ENCODE assay signal across 8 mouse cellular contexts in the genomic region with DNA sequence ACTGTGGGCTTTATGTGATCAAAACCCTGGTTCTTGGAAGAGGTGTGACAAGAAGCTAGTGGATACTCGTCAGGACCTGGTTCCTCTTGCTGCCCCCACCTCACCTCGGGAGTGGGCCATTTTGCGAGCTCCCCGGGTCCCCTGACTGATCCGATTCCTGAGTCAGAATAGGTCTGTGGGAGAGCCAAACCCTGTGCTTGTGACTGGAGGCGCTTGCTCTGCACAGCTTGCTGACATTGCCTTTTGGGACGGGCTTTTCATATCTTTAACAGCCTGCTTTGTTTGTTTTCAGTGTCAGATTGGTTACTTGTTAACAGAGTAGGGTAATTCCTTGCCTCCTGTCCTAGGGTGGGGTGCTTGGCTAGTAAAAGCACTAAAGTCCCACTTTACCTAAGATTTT. TPM values are rescaled to one million over a fixed set of nuclear protein-coding genes. Genes with fewer than 3 reads are reported as not detected.
DNase-seq lines count a peak whose midpoint lies in the region; ATAC-seq and TF ChIP-seq lines count a peak whose summit lies in the region.

No protein-coding gene starts in this region.

- WGBS in forebrain, embryonic 12.5 days = 58% methylated on average over 7 of the region's 7 CpGs
- 65% methylated on average over 7 of the region's 7 CpGs for WGBS in forebrain, embryonic 10.5 days
- 46% methylated on average over 7 of the region's 7 CpGs for whole genome bisulfite sequencing in liver, embryonic 16.5 days (ENCODE audit: insufficient replicate concordance)

- no peak for TF ChIP-seq CTCF in testis, adult 2 months (IDR thresholded peaks at IDR 0.05; ENCODE audit: control insufficient read depth, insufficient read depth, insufficient replicate concordance, low read depth, low read length)

- H3K36me3 ChIP-seq in forebrain, embryonic 12.5 days (replicated peaks) = no peaks in the 10 kb centered on the region
- H3K36me3 ChIP-seq in forebrain, embryonic 10.5 days (replicated peaks) = no peaks in the 10 kb centered on the region; the same call in 1 of the 2 replicates
- H3K36me3 ChIP-seq in testis, adult 2 months (ENCODE audit: control insufficient read depth, insufficient read depth, low read length) = no peaks in the 10 kb centered on the region
- no peaks in the 10 kb centered on the region for H3K36me3 ChIP-seq in liver, embryonic 16.5 days (ENCODE audit: control insufficient read depth, insufficient read depth)

- H3K27ac ChIP-seq in forebrain, embryonic 12.5 days = no peak overlapping the region
- H3K27ac ChIP-seq in forebrain, embryonic 10.5 days = no peak overlapping the region
- peak overlapping the region; percentile 43 for H3K27ac ChIP-seq in testis, adult 2 months (ENCODE audit: control insufficient read depth, insufficient read depth, low read depth, low read length)
- H3K27ac ChIP-seq in liver, embryonic 16.5 days (ENCODE audit: low read length) = peak overlapping the region; percentile 71

- H3K4me3 ChIP-seq in forebrain, embryonic 12.5 days (replicated peaks) = no peak overlapping the region
- no peak overlapping the region for H3K4me3 ChIP-seq in forebrain, embryonic 10.5 days
- H3K4me3 ChIP-seq in testis, adult 2 months (ENCODE audit: control insufficient read depth, low read depth, low read length) = no peak overlapping the region
- no peak overlapping the region for H3K4me3 ChIP-seq in liver, embryonic 16.5 days (ENCODE audit: low read depth, low read length)

- no peak for ATAC-seq in forebrain, embryonic 12.5 days (ENCODE audit: low FRiP score)
- no peak for ATAC-seq in liver, embryonic 16.5 days (ENCODE audit: low read depth)

- H3K4me2 ChIP-seq in forebrain, embryonic 12.5 days = no peak overlapping the region
- H3K4me2 ChIP-seq in liver, embryonic 16.5 days (ENCODE audit: low read depth, low read length) = peak overlapping the region; percentile 98

- no peak for DNase-seq in forebrain, embryonic 10.5 days (ENCODE audit: extremely low spot score, low spot score)
- no peak for DNase-seq in testis, postnatal 14 days (ENCODE audit: low spot score)
- DNase-seq in spleen, postnatal 14 days (ENCODE audit: low spot score in 2 of 2) = no peak
- DNase-seq in thymus, postnatal 10 days (ENCODE audit: low spot score in 2 of 2) = no peak
- DNase-seq in cerebellum, postnatal 4 days (ENCODE audit: low spot score in 2 of 2) = no peak

- no peak for TF ChIP-seq POLR2A in testis, adult 2 months (IDR thresholded peaks at IDR 0.05; ENCODE audit: control insufficient read depth, low read depth, low read length)

- H3K27me3 ChIP-seq in forebrain, embryonic 12.5 days = peaks cover 5% of the 10 kb centered on the region; the same call in 1 of the 2 replicates
- H3K27me3 ChIP-seq in forebrain, embryonic 10.5 days (ENCODE audit: poor library complexity, severe bottlenecking) = peaks cover 23% of the 10 kb centered on the region
- no peaks in the 10 kb centered on the region for H3K27me3 ChIP-seq in testis, adult 2 months (ENCODE audit: control insufficient read depth, insufficient read depth, low read length)
- no peaks in the 10 kb centered on the region for H3K27me3 ChIP-seq in liver, embryonic 16.5 days (ENCODE audit: control insufficient read depth, insufficient read depth, low read depth, low read length)

- peaks cover 38% of the 10 kb centered on the region for H3K4me1 ChIP-seq in forebrain, embryonic 12.5 days
- peaks cover 57% of the 10 kb centered on the region for H3K4me1 ChIP-seq in forebrain, embryonic 10.5 days
- H3K4me1 ChIP-seq in testis, adult 2 months (ENCODE audit: control insufficient read depth, insufficient read depth, low read length) = peaks cover 17% of the 10 kb centered on the region
- H3K4me1 ChIP-seq in liver, embryonic 16.5 days (ENCODE audit: control insufficient read depth, low read depth, low read length) = peaks cover 33% of the 10 kb centered on the region

- H3K9ac ChIP-seq in forebrain, embryonic 12.5 days = 0 out of 2 replicates have a peak overlapping the region, but pooled peaks have one; percentile 12
- H3K9ac ChIP-seq in liver, embryonic 16.5 days (ENCODE audit: low read depth, low read length) = peak overlapping the region; percentile 41; the same call in 1 of the 2 replicates

- no peaks in the 10 kb centered on the region for H3K9me3 ChIP-seq in forebrain, embryonic 12.5 days
- no peaks in the 10 kb centered on the region for H3K9me3 ChIP-seq in forebrain, embryonic 10.5 days
- no peaks in the 10 kb centered on the region for H3K9me3 ChIP-seq in liver, embryonic 16.5 days (replicated peaks; ENCODE audit: control insufficient read depth, low read length)

RNA-seq across cellular contexts. Expression of a gene that starts 2.4 kb away (rescaled TPM):
- polyA plus RNA-seq in forebrain, embryonic 12.5 days (2016; fragmentation: Nextera tagmentation; extraction: Ambion mirVana) = 9.0 and 9.6 TPM in 2 replicates
- polyA plus RNA-seq in forebrain, embryonic 10.5 days (2016; fragmentation: Nextera tagmentation; extraction: Ambion mirVana) = 7.2 and 7.3 TPM in 2 replicates
- 7.8 and 8.1 TPM in 2 replicates for polyA plus RNA-seq in testis, adult 2 months (2012; rRNA removed)
- 3.2 and 3.7 TPM in 2 replicates for polyA plus RNA-seq in liver, embryonic 16.5 days (2015; fragmentation: Nextera tagmentation; extraction: Ambion mirVana)

Comparison
In these comparisons a context has a peak if more than half of its experiments do, and no peak if none do; other contexts are left out.
1. H3K27ac ChIP-seq: peak in testis, adult 2 months (single experiment) and liver, embryonic 16.5 days (single experiment); none in forebrain, embryonic 12.5 days (single experiment) and forebrain, embryonic 10.5 days (single experiment).